Mouse (Mus musculus): ENCODE data around the gene Accs. TPM values are rescaled to one million over a fixed set of nuclear protein-coding genes. Genes with fewer than 3 reads are reported as not detected.

Gene Accs
- total and polyA plus RNA-seq, 2 experiments: 4.1 to 7.2 TPM

DNA sequence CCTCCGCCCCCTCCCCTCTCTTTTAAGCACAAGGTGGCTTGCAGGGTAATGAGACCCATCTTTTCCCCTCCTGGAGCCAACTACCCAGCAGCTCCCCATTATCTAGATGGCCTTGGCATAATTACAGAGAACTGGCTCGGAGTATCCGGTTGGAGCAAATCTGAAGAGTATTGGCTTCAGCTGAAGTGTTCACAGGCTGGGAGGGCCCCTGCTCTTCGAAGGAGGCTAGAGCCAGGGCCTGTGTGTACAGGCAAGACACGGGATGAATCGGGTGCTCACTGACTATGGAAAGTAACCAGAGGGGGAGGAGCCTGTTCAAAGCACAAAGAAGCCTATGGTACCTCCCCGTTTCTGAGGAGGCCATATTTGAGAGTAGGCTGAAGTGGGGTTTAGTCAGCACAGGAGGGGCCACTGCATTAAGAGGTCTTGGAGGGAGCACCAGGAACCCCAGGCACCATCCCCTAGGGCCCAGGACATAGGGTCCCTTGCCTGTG, 19.4 kb upstream of the Accs start, which contains the start of gene Accsl:
TSS of gene Accsl (minus strand) at position 51 of the 494 bp plus-strand sequence.
- DNase-seq (ENCODE audit: extremely low read depth, low read depth, low spot score): no peak
- no peak within 1 kb of the TSS for H3K27ac ChIP-seq (replicated peaks; ENCODE audit: insufficient read depth, low read depth, low read length)
- no peaks in the 10 kb centered on the region for H3K4me1 ChIP-seq (ENCODE audit: control insufficient read depth, insufficient read depth, low read length)
- no peaks in the 10 kb centered on the region for H3K36me3 ChIP-seq (ENCODE audit: control insufficient read depth, insufficient read depth, low read length)
- TF ChIP-seq CTCF (IDR thresholded peaks at IDR 0.05; ENCODE audit: low read depth, low read length): no peak
- TF ChIP-seq POLR2A (IDR thresholded peaks at IDR 0.05; ENCODE audit: extremely low read depth, insufficient read depth, low read length): no peak
- 67% methylated on average over 7 of the region's 7 CpGs for WGBS
- no peak within 1 kb of the TSS for H3K9ac ChIP-seq (ENCODE audit: low read depth, low read length)
- H3K27me3 ChIP-seq (ENCODE audit: control insufficient read depth, insufficient read depth, low read length): no peaks in the 10 kb centered on the region
- no peak within 1 kb of the TSS for H3K4me3 ChIP-seq (ENCODE audit: insufficient read depth, low read depth, low read length)
- no peaks in the 10 kb centered on the region for H3K79me2 ChIP-seq (ENCODE audit: control insufficient read depth, insufficient read depth, low read length)

DNA sequence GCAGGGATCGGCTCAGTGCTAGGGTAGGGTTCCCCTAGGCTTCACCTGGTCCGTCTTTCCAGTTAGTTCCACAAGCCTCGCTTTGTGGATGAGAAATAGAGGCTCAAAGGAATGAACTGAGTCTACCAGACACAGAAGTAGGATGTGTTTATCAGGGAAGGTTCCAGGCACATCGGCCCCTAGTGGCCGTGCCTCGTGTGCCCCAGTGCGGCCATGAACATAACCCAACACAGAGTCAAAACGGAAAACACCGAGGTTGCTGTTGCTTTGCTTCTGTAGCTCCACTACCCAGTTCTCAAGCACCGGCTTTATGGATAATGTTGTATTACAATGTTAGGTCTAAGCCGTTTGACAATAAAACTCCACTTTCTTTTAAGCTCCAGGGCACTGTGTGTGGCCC, 18.8 kb upstream of the Accs start:
- 85% methylated on average over 11 of the region's 11 CpGs for WGBS
- DNase-seq (ENCODE audit: extremely low read depth, low read depth, low spot score): no peak

DNA sequence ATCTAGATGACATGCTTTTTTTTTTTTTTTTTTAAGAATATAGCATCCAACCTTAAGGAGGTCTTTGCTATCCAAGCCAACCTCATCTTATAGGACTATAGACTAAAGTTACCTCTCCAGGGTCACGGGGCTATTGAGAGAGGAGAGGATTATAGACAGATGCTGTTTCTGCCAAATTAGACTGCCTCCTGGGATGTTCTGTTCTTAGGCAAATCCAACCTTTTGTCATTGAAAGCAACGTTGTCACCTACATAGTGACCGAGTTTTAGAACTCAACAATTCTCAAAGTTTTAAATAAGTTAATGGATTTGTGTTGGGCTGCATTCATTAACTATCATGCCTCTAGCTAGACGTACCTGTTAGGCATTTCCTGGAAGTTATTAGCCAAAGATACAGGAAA, 13.5 kb upstream of the Accs start:
- no peaks in the 10 kb centered on the region for H3K4me1 ChIP-seq (ENCODE audit: control insufficient read depth, insufficient read depth, low read length)

More for the DNA sequence above, 18.8 kb upstream of the Accs start:
- H3K27me3 ChIP-seq (ENCODE audit: control insufficient read depth, insufficient read depth, low read length): no peaks in the 10 kb centered on the region
- H3K27ac ChIP-seq (replicated peaks; ENCODE audit: insufficient read depth, low read depth, low read length): no peak overlapping the region
- no peak for TF ChIP-seq POLR2A (IDR thresholded peaks at IDR 0.05; ENCODE audit: extremely low read depth, insufficient read depth, low read length)
- no peak for TF ChIP-seq CTCF (IDR thresholded peaks at IDR 0.05; ENCODE audit: low read depth, low read length)
- H3K4me3 ChIP-seq (ENCODE audit: insufficient read depth, low read depth, low read length): no peak overlapping the region
- no peaks in the 10 kb centered on the region for H3K36me3 ChIP-seq (ENCODE audit: control insufficient read depth, insufficient read depth, low read length)
- H3K4me1 ChIP-seq (ENCODE audit: control insufficient read depth, insufficient read depth, low read length): no peaks in the 10 kb centered on the region
- H3K79me2 ChIP-seq (ENCODE audit: control insufficient read depth, insufficient read depth, low read length): no peaks in the 10 kb centered on the region
- no peak overlapping the region for H3K9ac ChIP-seq (ENCODE audit: low read depth, low read length)

DNA sequence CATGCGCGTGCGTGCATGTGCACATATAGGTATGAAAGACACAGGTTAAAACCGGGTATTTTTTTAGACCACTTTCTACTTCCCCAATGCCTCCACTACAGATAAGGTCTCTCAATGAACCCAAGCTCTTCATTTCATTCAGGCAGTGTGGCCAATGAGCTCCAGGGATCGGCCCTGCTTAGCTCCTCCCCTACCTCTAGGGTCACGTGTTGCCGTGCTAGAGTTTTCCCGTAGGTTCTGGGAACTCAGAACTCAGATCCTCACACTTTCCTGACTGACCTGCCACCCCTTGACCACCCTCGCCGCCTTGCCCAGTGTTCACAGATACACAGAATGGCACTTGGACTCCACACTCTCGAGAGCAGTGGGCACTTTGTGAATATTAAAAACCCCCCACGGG, 9.1 kb upstream of the Accs start:
- Histone ChIP-seq H3K4me1 (ENCODE audit: control insufficient read depth, insufficient read depth, low read length) (no peaks in the 10 kb centered on the region), H3K27ac (replicated peaks; ENCODE audit: insufficient read depth, low read depth, low read length) (no peak overlapping the region), H3K79me2 (ENCODE audit: control insufficient read depth, insufficient read depth, low read length) (no peaks in the 10 kb centered on the region), H3K9ac (ENCODE audit: low read depth, low read length) (no peak overlapping the region), H3K4me3 (ENCODE audit: insufficient read depth, low read depth, low read length) (no peak overlapping the region), H3K36me3 (ENCODE audit: control insufficient read depth, insufficient read depth, low read length) (no peaks in the 10 kb centered on the region), H3K27me3 (ENCODE audit: control insufficient read depth, insufficient read depth, low read length) (no peaks in the 10 kb centered on the region)
- WGBS: 65% methylated on average over 12 of the region's 12 CpGs
- DNase-seq (ENCODE audit: extremely low read depth, low read depth, low spot score): no peak
- no peak for TF ChIP-seq CTCF (IDR thresholded peaks at IDR 0.05; ENCODE audit: low read depth, low read length)
- no peak for TF ChIP-seq POLR2A (IDR thresholded peaks at IDR 0.05; ENCODE audit: extremely low read depth, insufficient read depth, low read length)

More for the DNA sequence above, 13.5 kb upstream of the Accs start:
- Histone ChIP-seq H3K27me3 (ENCODE audit: control insufficient read depth, insufficient read depth, low read length) (no peaks in the 10 kb centered on the region), H3K79me2 (ENCODE audit: control insufficient read depth, insufficient read depth, low read length) (no peaks in the 10 kb centered on the region), H3K4me3 (ENCODE audit: insufficient read depth, low read depth, low read length) (no peak overlapping the region), H3K27ac (replicated peaks; ENCODE audit: insufficient read depth, low read depth, low read length) (no peak overlapping the region), H3K36me3 (ENCODE audit: control insufficient read depth, insufficient read depth, low read length) (no peaks in the 10 kb centered on the region), H3K9ac (ENCODE audit: low read depth, low read length) (no peak overlapping the region)
- no peak for TF ChIP-seq POLR2A (IDR thresholded peaks at IDR 0.05; ENCODE audit: extremely low read depth, insufficient read depth, low read length)
- TF ChIP-seq CTCF (IDR thresholded peaks at IDR 0.05; ENCODE audit: low read depth, low read length): no peak
- 79% methylated on average over 4 of the region's 4 CpGs for WGBS
- no peak for DNase-seq (ENCODE audit: extremely low read depth, low read depth, low spot score)

DNA sequence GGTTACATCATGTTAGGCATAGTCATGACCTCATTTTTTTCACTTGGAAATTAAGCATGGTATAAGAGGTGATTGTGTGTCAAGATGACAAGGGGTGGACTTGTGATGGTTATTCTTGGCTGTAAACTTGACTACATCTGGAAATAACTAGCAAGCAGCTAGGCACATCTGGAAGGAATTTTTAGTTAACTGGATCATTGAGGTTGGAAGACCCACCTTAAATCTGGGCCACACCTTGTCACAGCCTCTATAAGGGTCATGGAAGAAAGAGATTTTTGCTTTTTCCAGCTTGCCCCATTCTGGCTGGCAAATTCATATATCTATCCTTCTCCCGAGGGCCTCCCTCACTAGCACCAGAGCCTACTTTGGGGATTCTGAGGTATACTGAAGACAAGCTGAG, 1.6 kb upstream of the Accs start:
- 89% methylated on average over 1 of the region's 1 CpGs for WGBS
- TF ChIP-seq POLR2A (IDR thresholded peaks at IDR 0.05; ENCODE audit: extremely low read depth, insufficient read depth, low read length) (no peak), CTCF (IDR thresholded peaks at IDR 0.05; ENCODE audit: low read depth, low read length) (no peak)
- Histone ChIP-seq H3K27ac (replicated peaks; ENCODE audit: insufficient read depth, low read depth, low read length) (no peak overlapping the region), H3K36me3 (ENCODE audit: control insufficient read depth, insufficient read depth, low read length) (no peaks in the 10 kb centered on the region), H3K9ac (ENCODE audit: low read depth, low read length) (no peak overlapping the region), H3K79me2 (ENCODE audit: control insufficient read depth, insufficient read depth, low read length) (no peaks in the 10 kb centered on the region), H3K4me1 (ENCODE audit: control insufficient read depth, insufficient read depth, low read length) (no peaks in the 10 kb centered on the region; the same call in 1 of the 2 replicates), H3K27me3 (ENCODE audit: control insufficient read depth, insufficient read depth, low read length) (no peaks in the 10 kb centered on the region), H3K4me3 (ENCODE audit: insufficient read depth, low read depth, low read length) (no peak overlapping the region)
- no peak for DNase-seq (ENCODE audit: extremely low read depth, low read depth, low spot score)

DNA sequence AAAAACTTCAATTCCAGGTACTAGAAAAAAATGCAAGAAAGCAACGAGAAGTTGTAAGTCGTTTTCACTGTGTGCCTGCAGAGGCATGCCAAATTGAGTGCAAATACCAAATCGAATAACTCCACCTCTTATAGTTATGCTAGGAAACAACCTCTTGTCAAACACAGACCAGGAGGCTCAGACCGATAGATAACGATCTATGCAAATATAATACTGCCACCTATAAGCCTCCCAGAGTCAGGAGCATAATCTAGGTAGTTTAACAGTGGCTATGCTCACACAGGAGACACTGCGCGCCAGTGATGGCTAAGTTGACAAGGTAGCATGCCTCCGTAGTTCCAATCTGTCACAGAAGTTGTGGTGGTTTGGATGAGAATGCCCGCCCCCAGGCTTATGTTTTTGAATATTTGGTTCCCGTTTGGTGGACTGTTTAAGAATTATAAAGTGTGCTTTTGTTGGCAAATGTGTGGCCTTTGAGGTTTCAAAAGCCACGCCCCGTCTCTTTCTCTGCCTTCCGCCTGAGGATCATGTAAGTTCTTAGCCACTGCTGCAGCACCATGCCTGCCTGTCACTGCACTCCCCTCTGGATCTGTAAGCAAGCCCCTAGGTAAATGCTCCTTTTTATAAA, 688 bp upstream of the Accs start:
- TF ChIP-seq POLR2A (IDR thresholded peaks at IDR 0.05; ENCODE audit: extremely low read depth, insufficient read depth, low read length) (no peak), CTCF (IDR thresholded peaks at IDR 0.05; ENCODE audit: low read depth, low read length) (no peak)
- no peaks in the 10 kb centered on the region; the same call in 1 of the 2 replicates for H3K4me1 ChIP-seq (ENCODE audit: control insufficient read depth, insufficient read depth, low read length)

More for the DNA sequence above, 688 bp upstream of the Accs start:
- Histone ChIP-seq H3K9ac (ENCODE audit: low read depth, low read length) (no peak overlapping the region), H3K27ac (replicated peaks; ENCODE audit: insufficient read depth, low read depth, low read length) (no peak overlapping the region), H3K36me3 (ENCODE audit: control insufficient read depth, insufficient read depth, low read length) (no peaks in the 10 kb centered on the region), H3K79me2 (ENCODE audit: control insufficient read depth, insufficient read depth, low read length) (no peaks in the 10 kb centered on the region), H3K27me3 (ENCODE audit: control insufficient read depth, insufficient read depth, low read length) (no peaks in the 10 kb centered on the region), H3K4me3 (ENCODE audit: insufficient read depth, low read depth, low read length) (no peak overlapping the region)
- 49% methylated on average over 13 of the region's 13 CpGs for WGBS
- DNase-seq (ENCODE audit: extremely low read depth, low read depth, low spot score): no peak
